Mouse (Mus musculus): ENCODE data around the gene Ttc16.
A peak's percentile ranks its signal among the peaks of the same experiment; 100 is the strongest.

Ttc16 gene

DNA sequence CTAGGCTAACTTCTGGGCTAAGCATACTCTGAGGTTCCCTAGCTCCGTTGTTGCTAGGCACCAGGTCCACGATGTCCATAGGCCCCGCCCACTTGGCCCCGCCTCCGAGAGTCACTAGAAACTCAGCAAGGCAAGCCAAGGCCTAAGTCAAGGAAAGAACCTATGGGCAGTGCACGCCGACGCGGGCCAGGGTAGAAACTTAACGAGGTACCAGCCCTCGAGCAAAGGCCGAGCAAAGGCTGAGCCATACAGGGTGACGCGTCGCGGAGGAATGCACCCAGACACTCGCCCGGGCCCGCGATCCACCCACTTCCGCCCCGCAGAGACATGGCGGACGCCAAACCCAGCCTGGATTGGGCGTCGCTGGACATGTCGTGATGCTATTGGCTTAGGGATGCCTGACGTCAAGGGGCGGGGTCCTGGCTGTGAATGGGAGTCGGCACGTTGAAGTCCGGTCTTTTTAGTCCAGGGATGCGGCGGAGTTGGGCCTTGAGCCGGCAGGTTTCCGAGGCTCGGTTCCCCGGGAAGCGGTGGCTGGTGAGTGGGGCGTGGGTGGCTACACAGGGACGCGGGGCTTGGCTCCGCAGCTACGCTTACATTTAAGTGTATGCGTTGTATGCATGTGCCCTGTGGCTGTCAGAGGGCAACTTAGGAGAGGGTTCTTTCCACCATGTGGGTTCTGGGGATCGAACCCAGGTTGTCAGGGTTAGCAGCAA is at the start of gene Ttc16, which contains the start of gene Ptrh1:
TSS of gene Ttc16 (minus strand) at position 275 of the 716 bp plus-strand sequence.
TSS of gene Ptrh1 (plus strand) at position 428 of the 716 bp plus-strand sequence.
- peak; percentile 98 for DNase-seq

GRCm38 (mm10) chr2:32824778-32825177 is 49.3 kb upstream of the Ttc16 start:
- DNase-seq, result no peak

GRCm38 (mm10) chr2:32824181-32824580 is 48.7 kb upstream of the Ttc16 start:
- DNase-seq, result peak in 1 of 2 experiments; percentile 19

GRCm38 (mm10) chr2:32823579-32824154 is 48.2 kb upstream of the Ttc16 start:
- peak in 1 of 2 experiments; percentile 45 for DNase-seq

GRCm38 (mm10) chr2:32823153-32823552 is 47.7 kb upstream of the Ttc16 start:
- peak in 1 of 2 experiments; percentile 48 for DNase-seq

DNA sequence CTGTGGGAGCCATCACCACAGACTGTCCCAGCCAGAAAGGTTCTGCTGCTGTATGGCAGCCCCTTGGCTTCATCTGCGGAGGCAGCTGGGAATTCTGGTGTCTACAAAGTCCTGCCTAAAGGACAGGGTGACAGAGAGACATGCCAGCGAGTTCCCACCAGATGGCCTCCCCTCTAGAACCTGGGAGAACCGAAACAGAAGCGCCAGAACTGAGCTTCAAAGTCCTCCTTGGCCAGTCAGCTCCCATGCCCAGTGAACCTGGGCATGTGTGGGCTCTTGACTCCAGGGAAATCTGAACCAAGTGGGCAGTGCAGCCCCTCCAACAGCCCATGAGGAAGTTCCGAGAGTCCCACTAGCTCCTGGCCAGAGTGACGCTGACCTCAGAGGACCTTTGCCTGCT is 47.2 kb upstream of the Ttc16 start:
- DNase-seq, result peak; percentile 63 to 64

DNA sequence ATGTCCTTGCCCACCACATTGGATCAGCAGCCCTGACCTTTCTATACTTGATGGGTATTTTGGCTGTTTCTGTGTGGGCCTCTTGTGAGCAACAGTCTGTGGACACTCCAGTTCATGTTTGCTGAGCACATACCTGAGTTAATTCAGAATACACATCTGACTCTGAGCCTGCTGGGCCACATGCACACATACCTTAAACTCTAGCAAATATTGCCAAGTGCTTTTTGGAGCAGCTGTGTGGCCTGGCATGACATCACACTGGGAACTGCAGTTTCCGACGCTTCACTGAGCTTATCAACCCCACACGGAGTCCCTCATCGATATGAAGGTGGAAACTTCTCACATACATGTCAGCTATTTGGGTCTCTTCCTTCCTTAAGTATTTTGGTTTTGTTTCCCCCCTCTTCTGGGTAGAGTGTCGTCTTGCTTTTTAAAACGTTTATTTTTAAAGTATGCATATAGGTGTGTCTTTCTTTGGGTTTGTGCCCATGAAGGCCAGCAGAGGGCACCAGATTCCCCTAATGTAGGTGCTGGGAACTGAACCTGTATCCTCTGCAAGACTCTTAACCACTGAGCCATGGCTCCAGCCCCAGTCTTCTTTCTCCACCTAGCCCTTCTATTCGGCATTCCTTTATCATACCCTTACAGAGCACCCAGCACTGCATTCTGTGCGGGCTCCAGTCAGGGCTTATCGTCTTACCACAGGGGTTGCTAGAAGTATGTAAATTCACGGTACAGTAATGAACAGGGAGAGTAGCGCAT is 45.8 kb upstream of the Ttc16 start:
- DNase-seq, result peak; percentile 59 to 70

DNA sequence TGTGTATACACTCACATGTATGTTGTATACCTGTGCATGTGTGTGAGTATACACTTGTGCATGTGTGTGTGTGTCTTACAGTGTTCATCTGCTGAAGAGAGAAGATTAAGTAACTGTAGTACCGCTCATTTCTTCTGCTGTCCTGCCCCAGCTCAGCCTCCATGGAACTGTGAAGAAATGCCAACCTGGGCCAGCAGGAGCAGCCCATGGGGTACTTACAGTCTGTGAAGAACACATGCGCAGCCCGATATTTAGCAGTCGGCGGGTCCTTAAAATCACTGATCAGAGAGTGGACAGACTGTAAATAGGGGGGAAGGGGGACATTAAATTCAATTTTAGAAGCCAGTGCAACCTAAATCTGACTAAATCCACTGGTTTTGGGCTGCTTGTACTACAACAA is 42.8 kb upstream of the Ttc16 start:
- peak in 1 of 2 experiments; percentile 44 for DNase-seq

DNA sequence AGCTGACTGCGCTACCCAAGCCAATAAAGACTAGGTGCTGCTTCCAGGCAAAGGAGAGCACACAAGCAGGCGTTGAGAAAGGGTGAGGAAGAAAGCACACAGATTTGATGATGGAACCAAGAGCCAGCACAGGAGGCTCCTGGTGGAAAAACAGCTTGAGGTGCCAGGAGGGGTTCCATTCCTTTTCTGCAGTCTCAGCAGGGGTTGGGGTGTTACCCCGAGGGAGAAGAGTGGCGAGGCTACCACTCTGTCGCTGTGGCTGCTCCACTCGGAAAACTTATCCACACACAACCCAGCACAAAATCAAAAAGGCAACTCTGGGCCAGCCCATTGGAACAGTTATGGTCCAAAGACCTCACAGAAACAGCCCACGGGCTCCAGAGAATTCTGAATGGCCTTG is 42.2 kb upstream of the Ttc16 start:
- DNase-seq, result no peak

DNA sequence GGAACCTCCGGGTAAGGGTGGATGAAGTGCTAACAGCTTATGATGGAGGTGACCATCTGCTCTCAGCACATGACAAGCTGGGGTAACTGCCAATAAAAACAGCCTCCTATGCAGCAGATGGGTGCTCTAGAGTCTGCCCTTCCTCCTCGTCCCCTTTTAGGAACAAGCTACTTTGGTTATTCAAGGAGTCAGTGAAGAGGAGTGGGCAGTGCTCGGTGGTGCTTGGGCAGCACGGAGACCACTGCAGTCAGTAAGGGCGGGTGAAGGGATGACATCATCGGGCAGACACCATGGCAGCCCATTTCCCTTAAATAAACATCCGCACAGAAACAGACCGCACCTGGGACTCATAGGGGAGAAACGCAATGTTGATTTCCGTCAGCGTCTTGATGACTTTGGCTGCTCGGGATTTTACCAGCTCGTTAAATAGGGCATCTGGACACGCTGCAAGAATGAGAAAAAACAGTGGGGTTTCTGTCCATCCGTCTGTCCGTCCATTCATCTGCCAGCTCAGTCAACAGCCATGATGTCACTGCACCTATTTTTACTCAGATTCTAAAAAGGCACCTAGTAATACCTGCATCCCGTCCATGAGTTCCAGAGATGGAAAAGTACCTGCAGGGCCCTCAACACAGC is 41.6 kb upstream of the Ttc16 start:
- DNase-seq, result peak; percentile 86 to 87

GRCm38 (mm10) chr2:32816497-32816896 is 41.1 kb upstream of the Ttc16 start:
- DNase-seq, result peak; percentile 44 to 58

DNA sequence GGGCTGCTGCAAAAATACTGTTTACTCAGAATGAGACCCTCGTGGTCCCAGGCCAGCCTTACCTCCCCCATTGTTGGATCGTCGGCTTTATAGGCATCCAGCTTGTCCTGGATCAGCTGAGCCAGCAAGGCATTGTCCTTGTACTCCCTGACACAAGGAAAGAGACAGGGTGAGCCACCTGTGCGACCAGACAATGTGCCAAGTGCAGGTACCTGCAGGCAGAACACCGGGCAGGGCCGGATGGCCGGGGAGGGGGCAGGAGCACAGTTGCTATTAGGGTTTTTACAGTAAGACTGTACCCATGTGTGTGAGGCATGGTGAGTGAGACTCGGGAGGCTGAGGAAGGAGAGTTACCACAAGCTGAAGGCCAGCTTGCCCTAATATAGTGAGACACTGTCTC is 36.5 kb upstream of the Ttc16 start:
- DNase-seq, result peak; percentile 76 to 81

- DNase-seq, result peak in 1 of 2 experiments; percentile 58
These were observed 33.6 kb upstream of the Ttc16 start for GRCm38 (mm10) chr2:32808816-32809566.

DNA sequence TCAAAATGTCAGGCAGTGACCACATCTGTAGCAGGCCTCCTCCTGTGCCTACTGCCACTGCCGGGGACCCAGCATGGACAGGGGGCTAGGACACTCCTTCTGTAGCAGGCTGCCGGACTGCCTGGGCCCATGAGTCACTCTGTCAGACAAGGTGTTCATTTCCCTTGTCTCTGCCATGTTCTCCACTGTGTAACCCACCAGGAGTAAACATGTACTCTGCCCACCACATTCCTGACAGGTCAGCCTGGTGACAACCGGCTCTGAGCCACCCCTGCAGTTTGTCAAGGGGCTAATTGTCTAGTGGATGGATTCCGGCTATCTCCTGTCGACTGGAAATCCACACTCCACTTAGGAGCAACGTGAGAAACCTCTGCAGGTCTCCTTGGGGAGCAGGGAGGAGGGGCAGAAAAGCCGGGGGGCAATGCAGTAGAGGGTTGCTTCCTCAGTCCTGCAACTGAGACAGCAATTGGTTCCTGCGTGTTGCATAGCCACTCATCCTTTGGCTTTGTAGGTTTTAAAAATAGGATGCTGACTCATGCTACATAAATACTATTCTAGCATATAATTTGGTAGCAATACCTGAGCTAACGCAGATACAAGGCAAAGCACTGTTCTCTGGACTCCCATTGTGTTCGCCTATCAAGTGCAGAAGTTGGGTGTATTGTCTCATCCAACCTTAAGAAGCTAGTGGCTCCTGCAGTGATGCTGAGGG is 23.0 kb upstream of the Ttc16 start:
- no peak for DNase-seq

- peak; percentile 57 to 61 for DNase-seq
These were observed 20.4 kb upstream of the Ttc16 start for GRCm38 (mm10) chr2:32795748-32796418.

- no peak for DNase-seq
These were observed 15.9 kb upstream of the Ttc16 start for GRCm38 (mm10) chr2:32791297-32791696.

DNA sequence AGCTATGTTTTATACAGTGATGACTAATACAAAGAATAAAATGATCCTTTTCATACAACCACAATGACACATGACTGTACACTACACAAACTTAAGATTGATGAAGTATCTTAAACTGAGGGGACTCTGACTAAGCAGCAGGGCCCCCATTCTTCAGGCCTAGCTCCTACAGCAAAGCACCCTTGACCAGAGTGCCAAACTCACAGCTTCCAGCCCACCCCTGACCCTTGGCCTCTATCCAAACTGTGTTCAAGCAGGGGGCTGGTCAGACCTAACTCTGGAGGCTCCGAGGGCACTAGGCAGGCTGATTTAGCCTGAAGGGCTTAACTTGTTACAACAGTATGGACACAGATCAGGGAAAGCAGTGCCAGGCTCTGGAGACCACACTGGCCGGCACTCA is 13.1 kb upstream of the Ttc16 start:
- no peak for DNase-seq

GRCm38 (mm10) chr2:32787176-32787575 is 11.7 kb upstream of the Ttc16 start:
- peak in 1 of 2 experiments; percentile 66 for DNase-seq

DNA sequence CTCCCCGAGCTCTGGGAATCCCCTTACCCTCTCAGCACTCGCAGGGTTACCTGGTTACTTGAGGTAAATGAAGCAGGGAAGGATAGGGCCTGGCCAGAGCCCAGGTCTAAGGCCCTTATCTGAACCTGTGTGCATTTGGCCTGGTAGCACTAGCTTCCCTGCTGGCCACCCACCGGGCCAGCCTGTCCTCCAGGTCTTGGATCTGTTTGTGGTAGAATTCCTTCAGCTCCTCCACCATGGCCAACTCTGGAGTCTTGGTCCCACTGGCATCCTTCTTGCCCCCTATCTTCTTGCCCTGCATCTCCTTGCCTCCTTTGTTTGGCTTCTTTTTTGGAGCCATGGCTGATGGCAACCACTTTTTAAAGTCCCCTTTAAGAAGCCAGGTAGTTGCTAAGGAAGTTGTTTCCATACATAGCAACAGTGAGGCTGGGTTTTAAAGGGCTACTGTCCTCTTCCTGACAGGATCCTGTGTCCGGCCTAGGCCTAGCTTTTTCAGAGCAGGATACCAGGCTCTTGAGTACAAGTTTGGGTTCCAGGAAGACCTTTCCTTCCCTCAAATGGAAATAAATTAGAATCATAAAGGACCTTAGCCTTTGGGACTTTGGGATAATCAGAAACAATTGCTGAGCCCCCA is 8.7 kb upstream of the Ttc16 start, which contains the start of gene Cfap157:
TSS of gene Cfap157 (minus strand) at position 381 of the 634 bp plus-strand sequence.
- no peak for DNase-seq

- no peak for DNase-seq
These were observed 6.3 kb upstream of the Ttc16 start for GRCm38 (mm10) chr2:32781710-32782109.
